ENCODE assay signal across 1 mouse cellular context in the genomic region with DNA sequence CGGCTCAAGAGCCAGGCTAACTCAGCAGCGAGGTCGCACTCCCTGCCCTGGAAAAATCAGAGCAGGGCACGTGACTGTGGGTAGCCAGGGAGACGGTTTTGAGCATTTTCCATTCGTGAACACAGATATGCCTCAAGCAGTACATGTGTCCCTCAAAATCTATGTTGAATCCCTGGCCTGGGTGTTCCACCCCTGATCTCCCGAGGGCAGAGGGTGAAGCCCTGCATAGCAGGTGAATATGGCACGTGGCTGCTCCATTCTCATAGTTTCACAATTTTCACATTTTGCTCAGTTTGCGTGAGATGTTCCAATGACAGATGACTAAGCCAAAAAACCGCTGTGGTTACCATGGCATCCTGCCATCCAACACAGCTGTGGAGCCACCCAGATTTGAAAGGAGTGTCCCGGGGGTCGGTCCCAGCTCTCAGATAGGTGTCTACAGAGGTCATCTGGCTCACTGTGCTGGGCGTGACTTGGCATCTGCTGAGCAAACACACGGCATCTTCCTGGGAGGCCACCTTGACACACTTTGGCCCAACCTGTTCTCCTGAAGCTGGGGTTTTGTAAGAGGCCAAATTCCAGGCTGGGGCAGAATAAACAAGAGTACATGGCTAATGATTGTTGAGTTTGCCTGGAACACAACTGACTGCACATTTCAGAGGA.
TF ChIP-seq lines count a peak whose summit lies in the region.

No protein-coding gene starts in this region.

TF ChIP-seq in MEL, 35 proteins besides CTCF, POLR2A, EP300 and RAD21 (continued from another document):
- TF ChIP-seq HCFC1 (IDR thresholded peaks at IDR 0.05; ENCODE audit: low read depth, low read length) (no peak), TBP (IDR thresholded peaks at IDR 0.05; ENCODE audit: low read depth, low read length) (peak; percentile 68), MEF2A (IDR thresholded peaks at IDR 0.05; ENCODE audit: extremely low read depth, insufficient replicate concordance, low read depth, low read length, poor library complexity, severe bottlenecking) (no peak), TCF12 (IDR thresholded peaks at IDR 0.05; ENCODE audit: low read depth, low read length) (peak; percentile 39; the same call in 1 of the 2 replicates), NRF1 (IDR thresholded peaks at IDR 0.05; ENCODE audit: insufficient read depth, low read depth, low read length, poor library complexity, severe bottlenecking) (no peak)
